Mouse (Mus musculus): Measurements from ENCODE around the gene Nelfe.
"Not testable (repeated sequence)": the region's sequence is repeated elsewhere in the genome, so short reads cannot be mapped to it uniquely, and the experiment has no call there.

The Nelfe gene

DNA sequence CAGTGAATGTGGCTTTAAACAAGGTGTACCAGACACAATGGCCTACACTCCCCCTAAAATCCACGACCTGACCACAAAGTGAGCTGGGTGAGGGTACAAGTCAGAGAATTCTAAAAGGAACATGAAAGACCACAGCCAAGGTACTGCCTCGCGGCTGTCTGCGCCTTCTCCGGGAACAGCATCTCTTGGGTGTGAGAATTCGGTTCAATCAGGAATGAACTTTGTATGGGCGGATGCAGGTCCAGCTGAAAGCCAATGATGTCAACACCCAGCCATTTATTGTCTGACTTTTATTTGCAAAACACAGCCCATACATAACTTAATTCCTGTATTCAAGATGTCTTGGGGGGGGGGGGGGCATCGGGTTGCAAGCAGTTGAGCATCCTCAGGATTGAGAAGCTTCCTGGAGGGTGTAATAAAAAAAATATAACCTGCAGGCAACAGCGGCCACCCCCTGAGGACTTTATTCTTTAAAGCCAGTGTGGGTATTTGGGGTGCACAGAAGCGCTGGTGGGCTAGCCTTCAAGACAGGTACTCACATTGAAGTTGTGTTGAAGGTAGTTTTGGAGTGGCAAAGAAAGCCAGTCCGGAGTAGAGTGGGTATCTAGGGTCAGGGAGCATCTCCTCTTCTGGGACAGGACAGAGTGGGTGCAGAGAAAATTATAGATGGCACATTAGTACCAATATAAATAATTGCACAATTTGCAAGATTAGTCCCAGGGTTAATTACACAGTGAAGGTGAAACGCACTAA is 43.1 kb downstream of the Nelfe start:
- no peak for DNase-seq (ENCODE audit: low spot score)

DNA sequence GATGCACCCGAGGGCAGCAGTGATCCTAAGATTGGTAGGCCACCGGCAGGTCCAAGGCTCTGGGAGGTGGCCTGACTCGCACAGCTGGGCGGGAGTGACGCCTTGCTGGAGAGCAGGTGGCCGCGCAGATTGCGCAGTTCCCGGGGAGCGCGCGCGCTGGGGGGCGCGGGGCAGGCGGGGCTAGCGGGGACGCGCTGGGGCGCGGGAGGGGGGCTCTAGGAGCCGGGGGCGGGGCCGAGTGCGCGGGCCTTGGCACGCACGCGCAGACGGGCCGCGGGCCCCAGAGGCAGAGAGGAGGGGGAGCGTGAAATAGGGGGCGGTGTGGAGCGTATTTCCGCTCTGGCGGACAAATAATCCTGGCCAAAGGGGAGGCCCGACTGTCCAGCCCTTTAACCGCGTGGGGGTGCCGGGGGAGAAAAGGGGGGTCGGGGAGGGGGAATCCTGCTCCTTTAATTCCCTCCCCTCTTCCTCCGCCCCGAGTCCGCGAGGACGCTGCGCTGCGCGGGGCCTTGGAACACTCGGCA is 43.9 kb downstream of the Nelfe start:
- DNase-seq (ENCODE audit: low spot score) = peak; percentile 94

DNA sequence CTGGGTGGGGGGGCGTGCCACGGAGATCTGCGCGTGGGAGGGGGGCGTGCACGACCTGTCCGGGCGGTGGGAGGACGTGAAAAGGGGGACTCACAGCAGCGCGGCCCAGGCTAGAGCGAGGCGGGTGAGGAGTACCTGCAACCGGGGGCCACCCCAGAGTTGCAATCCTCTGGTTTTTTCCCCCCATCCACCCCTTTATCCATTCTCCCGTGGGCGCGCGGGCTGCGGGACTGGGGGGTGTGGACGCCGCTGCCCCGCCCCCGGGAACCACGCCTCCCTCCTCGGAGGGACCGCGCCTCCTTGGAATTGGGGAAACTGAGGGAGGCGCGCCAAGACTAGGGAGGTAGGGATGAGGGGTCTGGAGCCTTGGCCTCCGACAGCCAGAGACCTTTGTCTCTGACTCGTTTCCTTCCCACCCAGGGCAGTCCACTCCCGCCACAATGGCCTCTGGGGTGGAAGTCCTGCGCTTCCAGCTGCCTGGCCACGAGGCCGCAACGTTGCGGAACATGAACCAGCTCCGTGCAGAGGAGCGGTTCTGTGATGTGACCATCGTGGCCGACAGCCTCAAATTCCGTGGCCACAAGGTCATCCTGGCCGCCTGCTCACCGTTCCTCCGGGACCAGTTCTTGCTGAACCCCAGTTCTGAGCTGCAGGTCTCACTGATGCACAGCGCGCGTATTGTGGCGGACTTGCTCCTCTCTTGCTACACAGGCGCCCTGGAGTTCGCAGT is 44.8 kb downstream of the Nelfe start:
- DNase-seq (ENCODE audit: low spot score) = peak; percentile 68

DNA sequence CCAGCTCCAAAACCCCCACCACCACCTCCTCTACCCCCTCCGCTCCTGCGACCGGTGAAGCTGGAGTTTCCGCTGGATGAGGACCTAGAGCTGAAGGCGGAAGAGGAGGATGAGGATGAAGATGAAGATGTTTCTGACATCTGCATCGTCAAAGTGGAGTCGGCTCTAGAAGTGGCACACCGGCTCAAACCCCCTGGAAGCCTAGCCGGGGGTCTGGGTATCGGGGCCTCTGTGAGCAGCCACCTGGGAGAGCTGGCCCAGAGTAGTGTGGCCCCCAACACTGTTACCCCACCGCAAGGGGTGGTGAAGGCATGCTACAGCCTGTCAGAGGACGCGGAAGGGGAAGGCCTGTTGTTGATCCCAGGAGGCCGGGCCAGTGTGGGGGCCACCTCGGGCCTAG is 45.5 kb downstream of the Nelfe start:
- no peak for DNase-seq (ENCODE audit: low spot score)

DNA sequence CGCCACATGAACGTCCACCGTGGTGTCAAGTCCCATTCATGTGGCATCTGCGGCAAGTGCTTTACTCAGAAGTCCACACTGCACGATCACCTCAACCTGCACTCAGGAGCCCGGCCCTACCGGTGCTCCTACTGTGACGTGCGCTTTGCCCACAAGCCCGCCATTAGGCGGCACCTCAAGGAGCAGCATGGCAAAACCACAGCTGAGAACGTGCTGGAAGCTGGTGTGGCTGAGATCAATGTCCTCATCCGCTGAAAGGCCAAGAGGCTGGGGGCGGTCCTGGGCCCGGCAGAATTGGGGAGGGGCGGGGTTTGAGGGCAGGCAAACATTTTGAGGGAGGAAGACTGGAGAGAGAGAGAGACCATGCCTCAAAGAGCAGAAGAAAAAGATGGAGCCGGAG is 46.2 kb downstream of the Nelfe start:
- DNase-seq (ENCODE audit: low spot score) = no peak

DNA sequence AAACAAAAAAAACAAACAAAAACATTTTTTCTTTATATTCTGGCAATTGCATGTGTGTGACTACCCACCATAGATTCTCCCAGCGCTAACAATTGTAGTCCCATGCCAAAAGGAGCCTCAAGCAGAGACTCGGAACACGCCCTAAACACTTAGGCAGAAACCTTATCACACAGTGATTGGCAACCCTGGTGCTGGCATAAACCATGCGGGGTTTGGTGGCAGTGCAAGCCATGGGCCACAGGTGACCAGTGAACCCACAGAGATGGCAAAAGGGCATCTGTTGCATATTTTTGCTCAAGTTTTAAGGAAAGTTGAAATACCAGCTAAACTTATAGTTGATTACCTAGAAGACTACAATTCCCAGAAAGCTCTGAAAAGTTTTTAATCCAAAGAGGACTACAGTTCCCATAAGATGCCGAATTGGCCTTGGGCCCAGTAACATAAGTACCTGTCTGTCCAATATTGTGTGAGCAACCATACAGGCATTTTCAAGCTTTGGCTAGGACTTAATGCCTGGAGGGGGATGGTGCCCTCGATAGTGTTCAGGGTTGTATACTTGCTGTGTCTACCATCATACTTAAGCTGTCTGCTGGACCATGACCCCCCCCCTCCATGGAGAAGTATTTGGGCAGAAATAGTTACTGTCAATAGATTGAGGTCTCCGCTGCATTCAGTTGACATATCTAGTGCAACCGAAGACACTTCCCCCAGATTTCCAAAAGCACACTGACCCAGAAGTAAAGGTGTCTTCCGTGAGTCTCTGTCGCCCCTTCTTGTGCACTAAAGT is 47.4 kb downstream of the Nelfe start:
- no peak for DNase-seq (ENCODE audit: low spot score)

DNA sequence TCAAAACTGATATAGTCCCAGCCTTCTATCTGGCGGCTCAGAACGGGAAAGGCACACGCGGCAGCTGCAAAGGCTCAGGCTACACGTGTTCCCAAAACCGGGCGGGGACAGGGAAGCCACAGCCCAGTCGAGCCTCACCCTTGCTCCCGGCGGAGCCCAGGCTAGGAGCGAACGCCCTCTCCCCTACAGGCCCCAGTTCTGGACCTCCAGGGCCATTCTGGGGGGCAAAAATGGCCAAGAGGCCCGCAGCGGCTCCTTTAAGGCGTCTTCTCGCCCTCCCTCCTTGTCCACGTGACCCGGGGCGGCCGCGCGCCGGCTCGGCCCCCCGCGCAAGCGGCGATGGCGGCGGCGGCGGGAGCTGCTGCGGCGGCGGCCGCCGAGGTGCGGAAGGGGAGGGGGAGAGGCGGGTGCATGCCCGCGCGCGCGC is 48.0 kb downstream of the Nelfe start, which contains the start of the genes C2 and Ehmt2:
Gene C2 (minus strand): TSS at position 106 of the 427 bp plus-strand sequence.
Gene Ehmt2 (plus strand): TSS at position 310 of the 427 bp plus-strand sequence.
- DNase-seq (ENCODE audit: low spot score) = peak; percentile 76

DNA sequence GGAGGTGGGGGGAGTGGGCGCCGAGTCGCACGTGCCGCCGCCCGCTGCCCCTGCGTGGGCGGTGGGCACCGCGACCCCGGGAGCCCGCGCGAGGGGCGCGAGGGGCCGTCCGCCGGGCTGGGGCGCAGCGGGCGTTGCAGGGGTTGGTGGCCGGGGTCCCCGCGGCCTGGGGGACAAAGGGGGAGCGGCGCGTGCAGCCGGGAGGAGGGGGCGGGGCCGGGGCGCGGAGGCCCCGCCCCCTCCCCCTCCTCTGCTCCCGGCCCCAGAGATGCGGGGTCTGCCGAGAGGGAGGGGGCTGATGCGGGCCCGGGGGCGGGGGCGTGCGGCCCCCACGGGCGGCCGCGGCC is 48.5 kb downstream of the Nelfe start:
- DNase-seq (ENCODE audit: low spot score) = no peak

DNA sequence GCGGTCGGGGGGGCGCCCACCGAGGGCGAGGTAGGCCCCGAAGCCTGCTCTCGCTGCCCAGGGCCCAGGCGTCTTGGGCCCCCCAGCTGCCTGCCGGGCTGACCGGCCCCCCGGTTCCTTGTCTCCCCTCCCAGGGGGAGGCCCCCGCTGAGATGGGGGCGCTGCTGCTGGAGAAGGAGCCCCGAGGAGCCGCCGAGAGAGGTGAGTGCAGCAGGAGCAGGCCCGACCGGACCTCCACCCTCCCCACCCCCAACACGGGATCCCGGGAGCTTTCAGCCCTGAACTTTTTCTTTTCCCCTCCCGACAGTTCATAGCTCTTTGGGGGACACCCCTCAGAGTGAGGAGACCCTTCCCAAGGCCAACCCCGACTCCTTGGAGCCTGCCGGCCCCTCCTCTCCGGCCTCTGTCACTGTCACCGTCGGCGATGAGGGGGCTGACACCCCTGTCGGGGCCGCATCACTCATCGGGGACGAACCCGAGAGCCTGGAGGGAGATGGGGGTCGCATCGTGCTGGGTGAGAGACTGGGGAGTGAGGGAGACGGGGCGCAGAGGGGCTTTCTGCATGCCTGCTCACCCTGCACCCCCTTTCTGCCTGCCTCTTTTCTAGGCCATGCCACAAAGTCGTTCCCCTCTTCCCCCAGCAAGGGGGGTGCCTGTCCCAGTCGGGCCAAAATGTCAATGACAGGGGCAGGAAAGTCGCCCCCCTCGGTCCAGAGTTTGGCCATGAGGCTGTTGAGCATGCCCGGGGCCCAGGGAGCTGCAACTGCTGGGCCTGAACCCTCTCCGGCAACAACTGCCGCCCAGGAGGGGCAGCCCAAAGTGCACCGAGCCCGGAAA is 49.1 kb downstream of the Nelfe start:
- peak; percentile 48 for DNase-seq (ENCODE audit: low spot score)

DNA sequence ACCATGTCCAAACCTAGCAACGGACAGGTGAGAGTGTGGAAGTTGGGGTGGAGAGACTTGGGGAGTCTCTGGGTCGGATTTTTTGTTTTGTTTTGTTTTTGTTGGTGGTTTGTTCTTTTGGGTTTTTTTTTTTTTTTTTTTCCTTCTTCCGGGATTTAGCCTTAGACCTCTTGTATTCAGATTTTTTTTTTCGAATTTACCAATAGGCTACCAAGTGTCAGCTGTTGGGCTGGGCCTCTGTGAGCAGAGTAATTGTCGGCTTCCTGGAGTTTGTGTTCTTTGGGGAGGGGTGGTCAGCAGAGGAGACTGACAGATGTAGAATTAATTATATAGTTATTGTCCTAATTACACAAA is 49.7 kb downstream of the Nelfe start:
- no peak for DNase-seq (ENCODE audit: low spot score)

DNA sequence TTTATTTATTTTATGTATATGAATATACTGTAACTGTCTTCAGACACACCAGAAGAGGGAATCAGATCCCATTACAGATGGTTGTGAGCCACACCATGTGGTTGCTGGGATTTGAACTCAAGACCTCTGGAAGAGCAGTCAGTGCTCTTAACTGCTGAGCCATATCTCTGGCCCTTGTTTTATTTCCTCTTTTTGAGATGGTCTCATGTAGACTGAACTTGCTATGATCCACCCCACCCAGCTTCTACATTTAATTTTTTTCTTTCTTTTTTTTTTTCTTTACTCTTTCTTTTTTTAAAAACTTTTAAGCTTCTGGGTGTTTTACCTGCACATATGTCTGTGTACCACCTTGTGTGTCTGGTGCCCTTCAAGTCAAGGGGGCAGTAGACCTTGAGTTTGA is 50.6 kb downstream of the Nelfe start:
- DNase-seq (ENCODE audit: low spot score) = not testable (repeated sequence)

DNA sequence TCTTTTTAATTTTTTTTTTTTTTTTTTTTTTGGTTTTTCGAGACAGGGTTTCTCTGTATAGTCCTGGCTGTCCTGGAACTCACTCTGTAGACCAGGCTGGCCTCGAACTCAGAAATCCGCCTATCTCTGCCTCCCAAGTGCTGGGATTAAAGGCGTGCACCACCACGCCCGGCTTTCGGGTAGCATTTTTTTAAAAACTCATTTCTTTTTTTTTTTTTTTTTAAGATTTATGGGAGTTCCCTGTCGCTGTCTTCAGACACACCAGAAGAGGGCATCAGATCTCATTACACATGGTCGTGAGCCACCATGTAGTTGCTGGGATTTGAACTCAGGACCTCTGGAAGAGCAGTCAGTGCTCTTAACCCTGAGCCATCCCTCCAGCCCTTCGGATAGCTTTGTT is 51.8 kb downstream of the Nelfe start:
- DNase-seq (ENCODE audit: low spot score) = not testable (repeated sequence)

DNA sequence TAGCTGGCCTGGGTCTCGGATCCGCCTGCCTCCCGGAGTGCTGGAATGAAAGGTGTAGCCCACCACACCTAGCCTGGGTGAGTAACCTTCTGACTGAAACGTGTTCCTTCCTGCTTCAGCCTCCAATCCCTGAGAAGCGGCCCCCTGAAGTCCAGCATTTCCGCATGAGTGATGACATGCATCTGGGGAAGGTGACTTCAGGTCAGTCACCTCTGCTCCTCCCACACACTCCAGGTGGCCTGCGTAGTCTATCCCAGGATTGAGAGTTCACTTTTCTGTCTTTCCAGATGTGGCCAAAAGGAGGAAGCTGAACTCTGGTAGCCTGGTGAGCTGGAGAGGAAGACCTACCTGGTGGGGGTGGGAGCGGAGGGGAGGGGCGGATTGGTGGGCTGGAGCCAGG is 52.7 kb downstream of the Nelfe start:
- DNase-seq (ENCODE audit: low spot score) = no peak
